Mouse (Mus musculus) C2C12 (cell line): ENCODE data around the gene Bloc1s5.

Experiments used
- CTCF ChIP-seq: IDR thresholded peaks from one replicate; pipeline ENCODE4 v1.5.1; 2011; ENCODE audit not compliant: control insufficient read depth, insufficient read depth, insufficient read length
- MAX ChIP-seq: IDR thresholded peaks from one replicate; pipeline ENCODE4 v1.6.1; 2011; ENCODE audit warnings: mild to moderate bottlenecking, control low read depth
- MYOD1 ChIP-seq: IDR thresholded peaks from one replicate; pipeline ENCODE4 v1.6.1; 2011; ENCODE audit warnings: low read depth; ENCODE audit not compliant: control insufficient read depth, insufficient read length
- USF1 ChIP-seq: IDR thresholded peaks from one replicate; pipeline ENCODE4 v1.6.1; 2011; ENCODE audit warnings: low read depth, mild to moderate bottlenecking, control low read depth, moderate library complexity

DNA sequence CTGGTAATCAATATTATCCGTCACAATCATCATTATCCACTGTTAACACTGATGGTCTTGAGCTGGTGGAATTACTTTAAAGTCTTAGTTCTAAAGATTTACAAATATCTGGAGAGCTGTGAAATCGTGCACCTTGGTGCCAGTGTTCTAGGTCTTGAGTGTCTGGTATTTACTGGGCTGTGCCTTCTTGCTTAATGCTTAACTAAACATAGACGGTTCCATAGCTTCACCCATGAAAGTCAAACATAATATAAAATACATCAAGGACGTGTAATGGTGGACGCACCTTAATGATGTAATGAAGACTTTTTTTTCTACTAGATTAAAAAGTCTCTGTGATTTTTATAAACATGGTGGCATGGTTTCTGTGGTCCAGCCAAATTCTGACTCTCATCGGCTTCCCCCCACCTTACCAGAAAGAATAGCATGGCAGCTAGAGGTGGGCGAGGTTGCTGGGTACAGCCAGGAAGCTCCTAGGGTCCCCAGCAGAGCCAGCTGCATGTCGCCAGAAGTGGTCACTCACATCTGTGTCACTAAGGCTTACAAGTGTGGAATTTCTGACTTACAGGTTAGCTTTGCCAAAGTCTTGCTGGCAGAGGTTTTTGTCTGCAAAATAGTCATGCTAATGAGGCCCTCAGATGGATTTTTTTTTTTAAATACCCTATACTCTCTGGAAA is 90.0 kb downstream of the Bloc1s5 start:
- TF ChIP-seq MYOD1 (no peak), CTCF (no peak), USF1 (no peak), MAX (no peak)
